Mouse (Mus musculus) ovary, adult 18-20 months (tissue): Measurements from ENCODE around the gene Ankrd33.

ENCODE experiments used
- DNase-seq: peaks from one replicate; pipeline ENCODE4 v3.0.0; 2022; ENCODE audit warnings: low spot score, mixed read lengths

Gene Ankrd33

DNA sequence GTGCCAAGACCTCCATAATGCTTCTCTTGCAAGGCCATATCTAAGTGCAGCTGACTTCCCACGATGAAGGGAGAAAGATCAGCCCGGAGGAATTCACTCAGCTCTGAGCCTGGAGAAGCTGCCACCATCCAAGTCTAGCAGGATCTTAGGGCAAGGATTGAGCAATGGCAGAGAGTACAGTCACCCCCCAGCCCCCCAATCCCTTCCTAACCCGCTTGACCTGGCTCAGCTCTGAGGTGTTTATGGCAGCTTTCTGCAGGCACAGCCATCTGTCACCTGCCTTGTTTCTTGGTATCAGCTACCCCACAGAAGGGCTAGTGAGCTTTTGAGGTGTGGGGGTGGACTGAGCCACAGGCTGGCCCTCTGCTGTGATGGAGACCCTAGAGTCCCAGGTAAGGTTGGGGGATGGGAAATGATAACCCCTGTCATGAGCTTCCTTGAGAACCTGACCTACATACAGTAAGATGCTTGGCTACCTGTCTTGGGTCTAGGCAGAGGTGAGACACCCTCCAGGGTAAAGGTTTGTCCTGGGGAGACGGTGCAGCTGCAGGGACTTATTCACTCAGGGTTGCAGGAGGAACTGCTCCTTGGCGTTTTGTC is at the start of gene Ankrd33:
Ankrd33 (plus strand) TSS at position 245 of the 600 bp plus-strand sequence.
- DNase-seq = no peak

DNA sequence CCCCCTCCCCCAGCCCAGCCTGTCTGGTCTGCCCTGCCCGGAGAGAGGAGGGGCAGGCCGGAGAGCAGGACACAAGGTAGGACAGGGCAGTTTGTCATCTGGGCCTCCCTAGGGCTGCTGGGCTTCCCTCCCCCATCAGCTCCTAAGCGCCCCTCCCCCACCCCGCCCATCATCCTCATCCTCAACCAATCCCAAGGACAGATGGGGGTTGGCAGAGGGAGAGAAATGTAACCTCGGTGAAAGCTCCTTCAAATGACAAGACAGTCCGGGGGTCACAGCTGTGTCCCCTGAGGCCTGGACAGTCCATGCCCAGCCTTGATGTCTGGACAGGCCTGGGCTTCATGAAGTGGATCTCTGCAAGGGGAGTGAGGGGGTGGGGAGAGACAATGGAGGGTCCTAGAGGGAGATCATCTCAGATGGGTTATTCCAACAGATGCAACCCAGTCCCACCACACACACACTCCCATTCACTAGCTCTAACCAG is 49.1 kb upstream of the Ankrd33 start:
- DNase-seq = no peak

- DNase-seq = no peak
Observed at GRCm38 (mm10) chr15:101066920-101067696, 48.4 kb upstream of the Ankrd33 start.

DNA sequence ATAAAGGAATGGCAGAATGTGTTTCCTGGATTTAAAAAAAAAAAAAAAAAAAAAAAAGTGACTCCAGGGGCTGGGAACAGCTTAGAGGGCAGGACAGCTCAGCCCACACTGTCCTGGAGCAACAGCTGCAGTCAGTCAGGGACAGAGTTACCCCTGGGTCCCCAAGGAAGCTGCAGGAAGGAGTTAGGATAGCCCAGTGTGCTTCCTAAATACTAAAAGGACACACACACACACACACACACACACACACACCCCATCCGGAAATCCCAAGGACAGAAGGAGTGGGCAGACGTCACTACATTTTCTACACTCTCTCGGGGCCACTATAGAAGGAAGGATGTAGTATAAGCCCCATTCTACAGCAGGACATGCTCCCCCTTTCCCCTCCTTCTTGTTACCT is 47.5 kb upstream of the Ankrd33 start:
- DNase-seq = no peak

DNA sequence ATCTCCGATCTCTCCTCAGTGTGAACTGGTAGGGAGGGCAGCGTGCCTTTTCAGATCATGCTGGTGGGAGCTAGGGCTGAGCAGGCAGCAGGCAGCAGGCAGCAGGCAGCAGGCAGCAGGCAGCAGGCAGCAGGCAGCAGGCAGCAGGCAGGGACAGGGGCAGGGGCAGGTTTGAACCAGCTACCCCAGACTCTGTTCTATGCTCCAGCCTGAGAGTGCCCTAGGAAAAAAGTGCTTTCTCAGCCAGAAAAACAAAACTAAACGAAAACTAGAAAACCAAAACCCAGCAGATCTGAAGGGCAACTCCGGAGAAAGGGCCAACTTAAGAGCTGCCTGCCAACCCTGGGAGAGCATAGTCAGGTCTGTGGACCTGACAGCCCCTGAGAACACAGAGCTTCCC is 46.9 kb upstream of the Ankrd33 start:
- DNase-seq = no peak

DNA sequence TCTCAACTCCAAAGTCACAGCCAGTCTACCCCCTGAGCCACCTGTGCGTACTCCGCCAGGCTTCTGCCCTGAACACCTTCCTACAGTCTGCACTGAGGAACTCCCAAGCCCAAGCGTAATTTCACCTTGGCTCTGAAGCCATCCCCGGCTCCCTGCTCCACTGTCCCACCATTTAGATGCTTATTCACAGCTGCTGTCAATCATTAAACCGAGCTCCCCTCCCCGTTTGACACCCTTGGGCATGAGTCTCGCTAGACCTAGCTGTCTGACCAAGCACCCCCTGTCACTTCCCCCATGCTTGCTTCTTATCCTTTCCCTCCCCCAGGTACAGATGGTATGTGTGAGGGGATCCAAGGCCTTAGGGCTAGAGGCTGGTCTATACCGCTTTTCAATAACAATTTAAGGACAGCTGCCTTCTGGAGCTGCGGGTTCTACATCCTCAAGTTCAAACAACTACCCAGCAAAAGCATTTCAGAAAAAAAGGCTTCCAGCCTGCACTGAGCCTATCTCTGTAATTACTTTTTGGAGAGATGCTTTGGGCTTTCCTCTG is 45.8 kb upstream of the Ankrd33 start:
- no peak for DNase-seq

DNA sequence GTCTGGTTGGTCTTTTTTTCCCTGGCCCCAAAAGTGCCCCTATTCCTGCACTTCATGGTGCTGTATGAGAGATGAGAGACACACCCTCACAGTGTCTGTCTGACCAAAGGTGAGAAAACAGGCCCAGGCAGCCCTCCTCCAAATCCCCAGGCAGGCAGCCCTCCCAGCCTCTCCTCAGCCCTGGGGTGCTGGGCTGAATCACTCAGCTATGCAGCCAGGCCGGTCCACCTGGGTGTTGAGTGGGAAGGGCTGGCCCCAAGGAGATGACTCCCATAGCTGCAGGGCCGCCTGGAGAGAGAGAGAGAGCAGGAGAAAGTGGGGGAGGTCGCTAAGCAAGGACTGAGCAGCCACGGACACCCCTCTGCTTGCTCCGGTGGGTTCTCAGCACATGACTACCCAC is 44.8 kb upstream of the Ankrd33 start:
- no peak for DNase-seq

- DNase-seq = no peak
Observed at GRCm38 (mm10) chr15:101072736-101073135, 42.8 kb upstream of the Ankrd33 start.

DNA sequence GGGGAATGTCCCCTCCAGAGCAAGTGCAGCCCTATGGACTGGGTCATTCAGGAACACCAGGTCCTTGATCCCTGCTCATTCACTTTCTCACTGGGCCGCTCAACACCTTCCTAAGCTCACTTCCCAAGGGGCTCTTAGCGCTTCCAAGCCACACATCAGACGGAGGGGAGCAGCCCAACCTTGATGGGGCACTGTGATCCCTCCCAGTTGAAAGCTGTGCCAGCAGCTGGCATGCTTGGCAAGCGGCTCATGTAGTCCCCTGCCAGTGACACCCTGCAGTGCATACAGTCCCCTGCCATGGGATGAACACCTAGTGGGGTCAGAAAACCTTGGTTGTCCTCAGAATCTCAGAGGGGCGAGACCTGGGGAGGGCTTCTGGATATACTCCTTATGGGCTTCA is 41.5 kb upstream of the Ankrd33 start:
- no peak for DNase-seq

GRCm38 (mm10) chr15:101075150-101075549 is 40.4 kb upstream of the Ankrd33 start:
- no peak for DNase-seq

DNA sequence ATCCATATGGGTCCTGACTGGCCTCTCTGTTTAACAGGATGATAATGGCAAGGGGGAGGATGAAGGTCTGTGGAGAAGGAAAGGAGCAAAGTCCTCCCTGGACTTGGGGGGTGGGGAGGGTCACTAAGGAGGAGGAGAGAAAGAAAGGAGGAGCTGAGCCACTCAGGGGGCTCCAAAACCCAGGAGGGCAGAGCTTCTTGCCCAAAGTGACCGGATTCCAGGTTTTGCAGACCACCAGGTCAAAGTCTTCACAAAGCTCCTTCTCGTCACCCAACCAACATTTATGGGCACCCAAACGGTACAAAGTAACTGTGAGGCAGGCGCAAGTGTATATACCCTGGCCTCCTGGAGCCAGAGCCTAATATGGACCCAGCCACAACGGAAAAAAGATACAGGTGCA is 39.9 kb upstream of the Ankrd33 start:
- no peak for DNase-seq

DNA sequence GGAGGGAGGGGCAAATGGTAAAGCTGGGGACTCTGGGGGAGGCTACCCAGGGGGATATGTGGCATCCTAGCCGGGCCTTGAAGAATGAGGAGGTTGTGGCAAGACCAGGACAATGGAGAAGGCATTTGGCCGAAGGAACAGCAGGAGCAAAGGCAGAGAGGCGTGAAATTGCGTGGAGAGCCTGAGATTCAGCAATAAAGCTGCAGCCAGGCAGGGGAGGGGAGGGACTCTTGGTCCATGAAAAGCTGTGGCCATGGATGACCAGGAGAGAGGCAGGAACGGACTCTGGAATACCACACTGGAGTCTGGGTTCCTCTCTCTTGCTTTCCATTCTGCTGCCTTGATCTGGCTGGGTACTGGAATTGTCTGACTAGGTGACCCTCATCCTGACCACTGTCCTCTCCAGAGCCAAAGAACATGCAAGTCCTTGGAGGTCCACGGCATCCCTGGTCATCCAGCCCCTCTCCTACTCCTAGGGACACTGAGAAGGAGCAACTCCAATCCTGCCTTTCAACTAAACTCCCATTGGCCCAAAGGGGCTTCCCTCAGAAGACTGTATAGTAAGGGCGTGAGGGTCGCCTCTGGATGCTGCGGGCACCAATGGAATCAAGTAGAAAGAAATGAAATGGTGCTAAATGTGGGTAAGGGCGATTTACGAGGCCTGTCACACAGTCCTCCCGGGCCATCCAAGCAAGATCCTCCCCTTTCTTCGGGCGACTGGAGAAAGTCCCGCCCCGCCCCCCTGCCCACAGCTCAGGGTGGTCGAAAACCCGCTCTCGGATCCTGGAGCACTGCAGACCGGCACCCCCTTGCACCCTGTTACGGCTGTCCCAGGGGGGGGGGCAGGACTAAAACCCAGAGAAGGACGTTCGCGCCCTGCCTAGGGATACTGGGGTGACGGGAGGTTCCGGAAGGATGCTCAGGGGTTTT is 39.2 kb upstream of the Ankrd33 start:
- DNase-seq = no peak

- no peak for DNase-seq
Observed at GRCm38 (mm10) chr15:101077001-101077812, 38.3 kb upstream of the Ankrd33 start.

GRCm38 (mm10) chr15:101077813-101078730 is 37.5 kb upstream of the Ankrd33 start, which contains the start of gene Fignl2:
Gene Fignl2, minus strand, starts transcription at chr15:101078567.
- no peak for DNase-seq

DNA sequence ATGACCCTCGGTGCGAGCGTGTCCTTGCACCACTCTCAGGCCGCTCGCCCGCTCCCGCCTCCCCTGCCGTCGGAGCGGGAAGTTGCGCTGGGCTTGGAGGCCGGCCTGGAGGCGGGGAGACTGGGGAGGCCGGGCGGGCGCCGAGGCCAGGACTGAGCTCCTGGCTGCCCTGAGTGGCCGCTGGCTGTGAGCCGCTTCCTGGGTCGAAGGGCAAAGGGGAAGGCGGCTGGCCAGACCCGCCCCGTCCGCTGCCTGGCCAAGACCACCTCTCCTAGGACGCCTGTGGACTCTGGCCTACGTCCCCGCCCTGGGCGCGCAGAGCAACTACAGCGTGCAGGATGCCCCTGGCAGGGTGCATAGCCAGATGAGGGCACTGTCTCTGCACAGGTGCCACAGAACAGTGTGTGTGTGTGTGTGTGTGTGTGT is 36.8 kb upstream of the Ankrd33 start:
- peak; percentile 91 for DNase-seq

DNA sequence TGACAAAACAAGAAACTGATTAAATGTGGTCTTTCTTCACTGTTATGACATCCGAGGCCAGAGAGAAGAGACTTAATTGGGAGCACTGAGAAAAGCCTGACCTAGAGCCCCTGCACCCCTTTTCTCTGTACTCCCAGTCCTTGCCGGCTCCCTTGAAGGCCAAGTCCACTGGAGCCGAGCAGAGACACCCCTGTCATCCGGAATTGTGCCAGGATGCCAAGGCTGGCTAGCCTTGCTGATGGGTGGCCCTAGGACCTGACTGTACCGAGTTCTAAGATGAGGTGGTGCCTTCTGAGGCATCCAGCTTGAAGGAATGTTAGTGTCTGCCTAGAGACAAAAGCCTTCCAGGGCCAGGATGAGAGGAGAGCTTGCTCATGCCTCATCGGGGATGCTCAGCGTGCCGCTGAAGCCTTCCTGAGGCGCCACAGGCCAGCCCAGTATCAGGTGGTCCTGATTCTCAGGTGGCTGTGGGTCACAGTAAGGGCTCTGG is 35.5 kb upstream of the Ankrd33 start:
- no peak for DNase-seq

GRCm38 (mm10) chr15:101081035-101081548 is 34.5 kb upstream of the Ankrd33 start:
- no peak for DNase-seq

GRCm38 (mm10) chr15:101082236-101082635 is 33.3 kb upstream of the Ankrd33 start:
- no peak for DNase-seq

- no peak for DNase-seq
Observed at GRCm38 (mm10) chr15:101084499-101084898, 31.1 kb upstream of the Ankrd33 start.

DNA sequence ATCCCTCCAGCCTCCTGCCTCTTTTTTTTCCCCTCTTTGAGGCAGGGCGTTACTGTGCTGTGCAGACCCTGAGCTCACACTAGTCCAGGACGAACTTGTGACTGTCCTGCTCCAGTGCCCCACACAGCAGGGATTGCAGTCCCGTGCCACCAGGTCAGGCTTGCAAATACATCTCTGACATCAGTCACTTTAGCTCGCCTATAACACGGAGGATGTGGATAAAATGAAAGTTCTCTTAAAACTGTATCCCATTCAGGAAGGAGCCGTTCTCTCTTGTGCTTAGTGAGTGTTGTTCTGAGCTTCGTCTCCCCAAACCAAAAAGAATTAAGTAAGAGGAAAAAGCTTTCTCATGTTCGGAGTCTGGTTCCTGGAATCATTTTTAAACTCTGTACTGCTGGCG is 29.1 kb upstream of the Ankrd33 start:
- DNase-seq = no peak
